Mouse (Mus musculus) gastrocnemius, adult 8-10 months (tissue): ENCODE data around the gene Zfp1. TPM values are rescaled to one million over a fixed set of nuclear protein-coding genes. Genes with fewer than 3 reads are reported as not detected.

Experiments
- DNase-seq, 2 experiments: peaks; one replicate each; pipeline ENCODE4 v3.0.0; 2022; ENCODE audit warnings: low spot score in 2 of 2
- total RNA-seq, 4 experiments: library from RNA; stranded (reverse); gene quantifications; 2 replicates each; pipeline ENCODE4 v1.2.4; 2022

Zfp1 gene
- 10 to 100 TPM in 1 of 4 experiments, 1 to 10 TPM in 3; 7.8 to 10.6 (median 8.7) TPM for total RNA-seq

- peak; percentile 83 to 88 for DNase-seq
These were observed at the start of gene Zfp1 for GRCm38 (mm10) chr8:111643264-111644141. TSS of gene Zfp1 (plus strand) at chr8:111643401.

- DNase-seq = no peak
These were observed 49.0 kb upstream of the Zfp1 start for GRCm38 (mm10) chr8:111594044-111594840.

- DNase-seq = no peak
These were observed 48.2 kb upstream of the Zfp1 start for GRCm38 (mm10) chr8:111594951-111595350.

GRCm38 (mm10) chr8:111595712-111596484 is 47.3 kb upstream of the Zfp1 start:
- no peak for DNase-seq

- DNase-seq = no peak
These were observed 46.7 kb upstream of the Zfp1 start for GRCm38 (mm10) chr8:111596485-111596821.

- DNase-seq = no peak
These were observed 45.9 kb upstream of the Zfp1 start for GRCm38 (mm10) chr8:111597310-111597709.

- DNase-seq = no peak
These were observed 43.3 kb upstream of the Zfp1 start for GRCm38 (mm10) chr8:111599707-111600444.

- DNase-seq = no peak
These were observed 41.2 kb upstream of the Zfp1 start for GRCm38 (mm10) chr8:111602050-111602449.

- no peak for DNase-seq
These were observed 38.2 kb upstream of the Zfp1 start for GRCm38 (mm10) chr8:111604986-111605385.

- no peak for DNase-seq
These were observed 36.2 kb upstream of the Zfp1 start for GRCm38 (mm10) chr8:111606961-111607360.

- no peak for DNase-seq
These were observed 35.8 kb upstream of the Zfp1 start for GRCm38 (mm10) chr8:111607414-111607813.

- DNase-seq = no peak
These were observed 30.0 kb upstream of the Zfp1 start for GRCm38 (mm10) chr8:111613181-111613580.

- no peak for DNase-seq
These were observed 28.2 kb upstream of the Zfp1 start for GRCm38 (mm10) chr8:111614786-111615701.

- DNase-seq = no peak
These were observed 25.4 kb upstream of the Zfp1 start for GRCm38 (mm10) chr8:111617812-111618211.

GRCm38 (mm10) chr8:111618273-111618672 is 24.9 kb upstream of the Zfp1 start:
- no peak for DNase-seq

- DNase-seq = no peak
These were observed 23.3 kb upstream of the Zfp1 start for GRCm38 (mm10) chr8:111619936-111620335.

GRCm38 (mm10) chr8:111622104-111622503 is 21.1 kb upstream of the Zfp1 start:
- DNase-seq = no peak

- no peak for DNase-seq
These were observed 20.6 kb upstream of the Zfp1 start for GRCm38 (mm10) chr8:111622553-111622952.

- peak; percentile 66 to 84 for DNase-seq
These were observed 18.9 kb upstream of the Zfp1 start for GRCm38 (mm10) chr8:111624081-111624852.
